Mouse (Mus musculus) stomach, embryonic 14.5 days (tissue): ENCODE measurements at regions not wholly inside any gene's neighbourhood (a gene's known extent, or its start where the extent isn't known, plus 50 kb on each side); places are given as distances from the start of the nearest gene placed in this dataset.

Source experiments
- ATAC-seq: fragments of 200-750 bp; cut with Nextera tagmentation; 2 replicates; pipeline ENCODE4 v1.8.0; 2017; ENCODE audit warnings: low read depth, moderate TSS enrichment; ENCODE audit not compliant: insufficient number of reproducible peaks, insufficient read depth, low FRiP score
- H3K27ac ChIP-seq: fragments of 300-500 bp; sonication (generic); 2 replicates; pipeline ENCODE4 v1.5.1; 2014; ENCODE audit warnings: mild to moderate bottlenecking, low read length, moderate library complexity, mixed read lengths
- H3K27me3 ChIP-seq: fragments of 300-500 bp; sonication (generic); 2 replicates; pipeline ENCODE4 v1.6.1; 2014; ENCODE audit warnings: low read length, control low read depth, mixed read lengths; ENCODE audit not compliant: control insufficient read depth, insufficient read depth
- H3K36me3 ChIP-seq: fragments of 300-500 bp; sonication (generic); 2 replicates; pipeline ENCODE4 v1.6.1; 2014; ENCODE audit warnings: mild to moderate bottlenecking, control low read depth, low read length, moderate library complexity, mixed read lengths; ENCODE audit not compliant: control insufficient read depth, insufficient read depth
- H3K4me1 ChIP-seq: fragments of 300-500 bp; sonication (generic); 2 replicates; pipeline ENCODE4 v1.6.1; 2014; ENCODE audit warnings: low read length, control low read depth, mixed read lengths; ENCODE audit not compliant: control insufficient read depth, insufficient read depth
- H3K4me2 ChIP-seq: fragments of 300-500 bp; sonication (generic); replicated peaks from 2 replicates; pipeline ENCODE4 v1.6.1; 2014; ENCODE audit warnings: low read depth, low read length, control low read depth
- H3K4me3 ChIP-seq: fragments of 300-500 bp; sonication (generic); 2 replicates; pipeline ENCODE4 v1.5.1; 2014; ENCODE audit warnings: low read depth, low read length, control low read depth
- H3K9ac ChIP-seq: fragments of 300-500 bp; sonication (generic); replicated peaks from 2 replicates; pipeline ENCODE4 v1.6.1; 2014; ENCODE audit warnings: low read depth, mild to moderate bottlenecking, control low read depth, low read length, moderate library complexity, mixed read lengths
- H3K9me3 ChIP-seq: fragments of 300-500 bp; sonication (generic); 2 replicates; pipeline ENCODE4 v1.6.1; 2016; ENCODE audit warnings: low read depth, low read length, control low read depth; ENCODE audit not compliant: control insufficient read depth
- WGBS: fragments of 180-500 bp; shearing (Covaris S2); extraction: QIAGEN DNeasy Blood & Tissue Kit; methylation state at CpG from one replicate; pipeline ENCODE4 v1.1.7; 2014; 5-methylcytosine and 5-hydroxymethylcytosine counted together

DNA sequence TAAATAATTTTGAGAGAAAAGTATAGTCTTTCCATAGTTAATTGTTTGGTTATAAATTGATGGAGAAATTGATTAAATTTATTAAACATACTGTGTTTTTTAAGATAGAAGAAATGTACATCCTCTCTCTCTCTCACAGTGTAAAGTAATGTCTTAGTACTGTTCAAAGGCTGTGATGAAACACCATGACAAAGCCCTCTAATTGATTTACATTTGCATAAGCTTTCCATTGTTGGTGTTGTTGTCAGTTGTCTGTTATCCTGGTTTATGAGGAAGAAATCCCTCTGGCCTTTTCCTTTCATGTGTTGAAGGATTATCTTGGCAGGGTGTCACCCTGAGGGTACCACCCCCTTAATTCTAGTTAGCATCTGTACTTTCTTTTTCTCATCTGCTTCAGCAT is 207.2 kb upstream of the Dmd start:
- no peaks in the 10 kb centered on the region for H3K27me3 ChIP-seq
- ATAC-seq: no peak
- no peak overlapping the region for H3K4me3 ChIP-seq
- no peak overlapping the region for H3K4me2 ChIP-seq
- no peaks in the 10 kb centered on the region for H3K9me3 ChIP-seq
- H3K27ac ChIP-seq: no peak overlapping the region
- no peak overlapping the region for H3K9ac ChIP-seq
- H3K4me1 ChIP-seq: no peaks in the 10 kb centered on the region
- no peaks in the 10 kb centered on the region for H3K36me3 ChIP-seq

GRCm38 (mm10) chrX:82764204-82764603 is 184.5 kb upstream of the Dmd start:
- Histone ChIP-seq H3K4me1 (no peaks in the 10 kb centered on the region), H3K9me3 (no peaks in the 10 kb centered on the region), H3K27me3 (no peaks in the 10 kb centered on the region), H3K36me3 (no peaks in the 10 kb centered on the region), H3K9ac (no peak overlapping the region), H3K27ac (no peak overlapping the region), H3K4me3 (no peak overlapping the region), H3K4me2 (no peak overlapping the region)
- no peak for ATAC-seq
- 57% methylated on average over 2 of the region's 2 CpGs for WGBS

GRCm38 (mm10) chrX:82809171-82809570 is 139.5 kb upstream of the Dmd start:
- H3K4me1 ChIP-seq: no peaks in the 10 kb centered on the region
- WGBS: 45% methylated on average over 2 of the region's 2 CpGs
- H3K9ac ChIP-seq: no peak overlapping the region
- no peaks in the 10 kb centered on the region for H3K27me3 ChIP-seq
- H3K4me2 ChIP-seq: no peak overlapping the region
- no peak overlapping the region for H3K27ac ChIP-seq
- H3K4me3 ChIP-seq: no peak overlapping the region
- ATAC-seq: no peak
- H3K36me3 ChIP-seq: no peaks in the 10 kb centered on the region
- no peaks in the 10 kb centered on the region for H3K9me3 ChIP-seq

DNA sequence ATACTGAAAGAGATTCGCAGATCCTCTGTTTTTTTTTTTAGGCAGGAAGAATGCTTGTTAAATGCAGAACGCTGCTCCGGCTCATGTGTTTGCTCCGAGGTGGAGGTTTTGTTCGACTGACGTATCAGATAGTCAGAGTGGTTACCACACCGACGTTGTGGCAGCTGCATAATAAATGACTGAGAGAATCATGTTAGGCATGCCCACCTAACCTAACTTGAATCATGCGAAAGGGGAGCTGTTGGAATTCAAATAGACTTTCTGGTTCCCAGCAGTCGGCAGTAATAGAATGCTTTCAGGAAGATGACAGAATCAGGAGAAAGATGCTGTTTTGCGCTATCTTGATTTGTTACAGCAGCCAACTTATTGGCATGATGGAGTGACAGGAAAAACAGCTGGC is 134.1 kb upstream of the Dmd start:
- H3K4me2 ChIP-seq: peak overlapping the region; percentile 34
- peak overlapping the region; percentile 25 for H3K4me3 ChIP-seq
- no peaks in the 10 kb centered on the region for H3K27me3 ChIP-seq
- 30% methylated on average over 11 of the region's 11 CpGs for WGBS
- no peak overlapping the region for H3K27ac ChIP-seq
- no peaks in the 10 kb centered on the region for H3K9me3 ChIP-seq
- no peak overlapping the region for H3K9ac ChIP-seq
- no peak for ATAC-seq
- no peaks in the 10 kb centered on the region for H3K36me3 ChIP-seq
- no peaks in the 10 kb centered on the region for H3K4me1 ChIP-seq

- H3K27ac ChIP-seq: no peak overlapping the region
- H3K4me1 ChIP-seq: no peaks in the 10 kb centered on the region
- no peaks in the 10 kb centered on the region for H3K9me3 ChIP-seq
- no peak overlapping the region for H3K4me3 ChIP-seq
- WGBS: 34% methylated on average over 4 of the region's 4 CpGs
- no peaks in the 10 kb centered on the region for H3K27me3 ChIP-seq
- H3K4me2 ChIP-seq: no peak overlapping the region
- no peak for ATAC-seq
- no peak overlapping the region for H3K9ac ChIP-seq
- no peaks in the 10 kb centered on the region for H3K36me3 ChIP-seq
These were observed 131.6 kb upstream of the Dmd start for GRCm38 (mm10) chrX:82817045-82817444.

DNA sequence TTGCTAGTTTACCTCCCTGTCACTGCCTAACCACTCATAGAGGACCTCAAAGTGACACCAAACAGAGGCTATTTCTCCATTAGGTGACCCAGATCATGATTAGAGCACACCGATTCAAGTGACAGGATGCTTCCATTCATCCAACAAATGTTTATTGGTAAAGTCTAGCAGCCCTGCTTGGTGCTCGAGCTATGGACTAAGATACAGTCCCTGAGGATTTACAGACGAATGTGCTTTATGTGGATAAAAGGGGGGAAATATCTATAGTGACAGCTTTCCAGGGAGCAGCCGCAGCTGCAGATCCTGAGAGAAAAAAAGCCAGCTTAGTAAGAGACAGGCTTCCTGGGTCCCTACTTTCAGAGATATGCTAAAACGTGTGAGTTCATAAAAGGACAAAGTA is 125.1 kb upstream of the Dmd start:
- Histone ChIP-seq H3K27me3 (no peaks in the 10 kb centered on the region), H3K9ac (no peak overlapping the region), H3K4me1 (no peaks in the 10 kb centered on the region), H3K27ac (no peak overlapping the region), H3K4me3 (no peak overlapping the region), H3K36me3 (no peaks in the 10 kb centered on the region), H3K9me3 (no peaks in the 10 kb centered on the region), H3K4me2 (no peak overlapping the region)
- 34% methylated on average over 5 of the region's 5 CpGs for WGBS
- no peak for ATAC-seq

DNA sequence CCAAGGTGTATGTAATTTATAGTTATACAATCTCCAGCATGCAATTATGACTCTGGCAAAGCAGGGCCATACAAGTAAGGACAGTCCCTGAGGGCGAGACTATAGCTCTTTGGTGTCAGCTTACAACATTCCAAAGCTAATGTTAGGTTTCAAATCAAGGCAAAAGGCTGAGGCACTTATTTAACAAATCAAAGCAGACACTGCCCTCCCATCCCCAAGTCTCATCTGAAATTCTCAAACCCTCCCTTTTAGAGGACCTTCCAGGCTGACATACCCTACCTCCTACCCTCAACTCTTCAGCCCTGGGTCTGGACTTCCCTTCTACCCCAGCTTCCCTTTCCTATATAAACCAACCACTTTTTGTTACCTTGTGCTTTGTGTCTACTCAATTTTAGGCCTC is 82.6 kb upstream of the Dmd start:
- Histone ChIP-seq H3K4me3 (no peak overlapping the region), H3K9ac (no peak overlapping the region), H3K4me1 (no peaks in the 10 kb centered on the region), H3K4me2 (no peak overlapping the region), H3K9me3 (no peaks in the 10 kb centered on the region), H3K36me3 (no peaks in the 10 kb centered on the region), H3K27me3 (no peaks in the 10 kb centered on the region), H3K27ac (no peak overlapping the region)
- no peak for ATAC-seq
- 19% methylated on average over 1 of the region's 1 CpGs for WGBS
